9 mouse cellular contexts compared by ENCODE assay signal in genomic region chr19:6331719-6332516, GRCm38 (mm10). TPM values are rescaled to one million over a fixed set of nuclear protein-coding genes. Genes with fewer than 3 reads are reported as not detected.
DNase-seq lines count a peak whose midpoint lies in the region; ATAC-seq lines count a peak whose summit lies in the region.
"Had no signal": no experiment of that assay in that cellular context is flagged by ENCODE, and none has a peak within 500 bp of the region (broad histone marks: within the 10 kb centered on the region; RNA-seq: fewer than 3 reads in every experiment).

No protein-coding gene starts in this region.

- ATAC-seq in embryonic facial prominence, embryonic 12.5 days (ENCODE audit: insufficient number of reproducible peaks, insufficient read depth, low FRiP score, low TSS enrichment), result no peak
- 0 out of 2 replicates have a peak, but pooled peaks have one; percentile 23 for ATAC-seq in megakaryocyte-erythroid progenitor cell, adult 5-6 weeks (replicated peaks; ENCODE audit: low FRiP score, low TSS enrichment, poor library complexity, severe bottlenecking)
- ATAC-seq: Patski had no signal

- H3K36me3 ChIP-seq in embryonic facial prominence, embryonic 12.5 days, result peaks cover 1% of the 10 kb centered on the region

- H3K27me3 ChIP-seq in embryonic facial prominence, embryonic 12.5 days, result no peaks in the 10 kb centered on the region
- H3K27me3 ChIP-seq: Patski had no signal

- peak; percentile 52 for DNase-seq in cerebellum, adult 11-12 months
- DNase-seq in cerebellum, adult 11 months, result no peak
- peak; percentile 73 for DNase-seq in R1 (ENCODE audit: low read depth, low spot score)
- DNase-seq in heart, postnatal 25 days (ENCODE audit: low spot score), result peak; percentile 38
- peak; percentile 34 to 50 for DNase-seq in left cerebral cortex, postnatal 25 days (ENCODE audit: low spot score in 2 of 2)
- DNase-seq in spleen, postnatal 36 days (ENCODE audit: low spot score in 2 of 2), result peak; percentile 66

- peaks cover 18% of the 10 kb centered on the region for H3K4me1 ChIP-seq in embryonic facial prominence, embryonic 12.5 days

- WGBS in embryonic facial prominence, embryonic 12.5 days, result 25% methylated on average over 13 of the region's 13 CpGs

- H3K27ac ChIP-seq in embryonic facial prominence, embryonic 12.5 days, result no peak overlapping the region

- peak overlapping the region; percentile 17; the same call in 1 of the 2 replicates for H3K4me3 ChIP-seq in embryonic facial prominence, embryonic 12.5 days

- no peaks in the 10 kb centered on the region for H3K9me3 ChIP-seq in embryonic facial prominence, embryonic 12.5 days

- peak overlapping the region; percentile 42 for H3K4me2 ChIP-seq in embryonic facial prominence, embryonic 12.5 days (replicated peaks)

- peak overlapping the region; percentile 11 for H3K9ac ChIP-seq in embryonic facial prominence, embryonic 12.5 days

- intact Hi-C loops in heart, postnatal 25 days (cut with DNase I), result loop anchor here (2.0 to 10.0 kb wide), 4 partner anchors 25 to 247 kb away; partner anchors contain the start of genes Cdc42bpg, Cdca5, Gm28374 and Snx15
- intact Hi-C loops in left cerebral cortex, postnatal 25 days (cut with DNase I), result loop anchor here (1.0 to 5.0 kb wide), 2 partner anchors 64 to 190 kb away; partner anchors contain the start of genes Arl2 and Batf2

RNA-seq across cellular contexts. Expression of gene Men1, which starts 2.9 kb away (rescaled TPM):
- polyA plus RNA-seq in embryonic facial prominence, embryonic 12.5 days (2016; fragmentation: Nextera tagmentation; extraction: Ambion mirVana), result 107 and 111 TPM in 2 replicates
- total RNA-seq in heart, postnatal 25 days (2021), result 10 to 100 TPM; 12.4 to 14.5 TPM
- 10 to 100 TPM; 69.7 to 70.0 TPM for total RNA-seq in left cerebral cortex, postnatal 25 days (2021)
- total RNA-seq in megakaryocyte-erythroid progenitor cell, adult 5-6 weeks (2014; fragmentation: Nextera tagmentation), result 39.8 and 56.2 TPM in 2 replicates
- 17.8 and 19.8 TPM in 2 replicates for total RNA-seq in megakaryocyte-erythroid progenitor cell, adult 5-6 weeks (2017)

RNA-seq across cellular contexts. Expression of gene Map4k2, which starts 9.0 kb away (rescaled TPM):
- polyA plus RNA-seq in embryonic facial prominence, embryonic 12.5 days (2016; fragmentation: Nextera tagmentation; extraction: Ambion mirVana), result 15.6 and 16.8 TPM in 2 replicates
- 10 to 100 TPM; 42.6 to 44.3 TPM for total RNA-seq in heart, postnatal 25 days (2021)
- total RNA-seq in left cerebral cortex, postnatal 25 days (2021), result 10 to 100 TPM; 83.3 to 92.3 TPM
- total RNA-seq in megakaryocyte-erythroid progenitor cell, adult 5-6 weeks (2014; fragmentation: Nextera tagmentation), result 37.3 and 41.8 TPM in 2 replicates
- 9.4 and 27.2 TPM in 2 replicates for total RNA-seq in megakaryocyte-erythroid progenitor cell, adult 5-6 weeks (2017)

RNA-seq across cellular contexts. Expression of gene Cdc42bpg, which starts 25.7 kb away (rescaled TPM):
- polyA plus RNA-seq in embryonic facial prominence, embryonic 12.5 days (2016; fragmentation: Nextera tagmentation; extraction: Ambion mirVana), result 0.65 and 0.95 TPM in 2 replicates
- total RNA-seq in heart, postnatal 25 days (2021), result 10 to 100 TPM in 1 of 2 experiments, 1 to 10 TPM in 1; 9.4 to 12.0 TPM
- total RNA-seq in left cerebral cortex, postnatal 25 days (2021), result 1 to 10 TPM; 2.7 to 2.9 TPM
- 3.4 and 4.4 TPM in 2 replicates for total RNA-seq in megakaryocyte-erythroid progenitor cell, adult 5-6 weeks (2014; fragmentation: Nextera tagmentation)
- 3.1 and 3.7 TPM in 2 replicates for total RNA-seq in megakaryocyte-erythroid progenitor cell, adult 5-6 weeks (2017)

RNA-seq across cellular contexts. Expression of gene Sf1, which starts 31.6 kb away (rescaled TPM):
- polyA plus RNA-seq in embryonic facial prominence, embryonic 12.5 days (2016; fragmentation: Nextera tagmentation; extraction: Ambion mirVana), result 158 and 159 TPM in 2 replicates
- 10 to 100 TPM; 76.1 to 88.8 TPM for total RNA-seq in heart, postnatal 25 days (2021)
- 100 to 1,000 TPM; 180 to 195 TPM for total RNA-seq in left cerebral cortex, postnatal 25 days (2021)
- total RNA-seq in megakaryocyte-erythroid progenitor cell, adult 5-6 weeks (2014; fragmentation: Nextera tagmentation), result 286 and 398 TPM in 2 replicates
- total RNA-seq in megakaryocyte-erythroid progenitor cell, adult 5-6 weeks (2017), result 253 and 302 TPM in 2 replicates

RNA-seq across cellular contexts. Expression of gene Pygm, which starts 52.3 kb away (rescaled TPM):
- 3.5 and 6.0 TPM in 2 replicates for polyA plus RNA-seq in embryonic facial prominence, embryonic 12.5 days (2016; fragmentation: Nextera tagmentation; extraction: Ambion mirVana)
- 1,000 to 10,000 TPM; 1,128 to 1,145 TPM for total RNA-seq in heart, postnatal 25 days (2021)
- 10 to 100 TPM; 26.8 to 35.5 TPM for total RNA-seq in left cerebral cortex, postnatal 25 days (2021)
- total RNA-seq in megakaryocyte-erythroid progenitor cell, adult 5-6 weeks (2014; fragmentation: Nextera tagmentation), result 4.9 TPM in 1 of 2 replicates, not detected in the other
- 0.04 and 4.9 TPM in 2 replicates for total RNA-seq in megakaryocyte-erythroid progenitor cell, adult 5-6 weeks (2017)
